Mouse (Mus musculus) R1 (cell line): ENCODE measurements around the gene Olfr521.
"Not testable (repeated sequence)": the region's sequence is repeated elsewhere in the genome, so short reads cannot be mapped to it uniquely, and the experiment has no call there.

Experiments used
- DNase-seq: peaks from one replicate; pipeline ENCODE4 v3.0.0-alpha.2; 2018; ENCODE audit warnings: low read depth, low spot score

The Olfr521 gene

GRCm38 (mm10) chr7:99763207-99763606 is at the start of gene Olfr521:
TSS of gene Olfr521 (plus strand) at chr7:99763507.
- DNase-seq, result no peak

GRCm38 (mm10) chr7:99716536-99716935 is 46.8 kb upstream of the Olfr521 start:
- no peak for DNase-seq

- no peak for DNase-seq
These were observed 33.3 kb upstream of the Olfr521 start, which contains the start of gene Olfr520 for GRCm38 (mm10) chr7:99729973-99730372. TSS of gene Olfr520 (plus strand) at chr7:99730273.

- DNase-seq, result no peak
These were observed 28.7 kb upstream of the Olfr521 start for GRCm38 (mm10) chr7:99734612-99735011.

- DNase-seq, result not testable (repeated sequence)
These were observed 27.8 kb upstream of the Olfr521 start for GRCm38 (mm10) chr7:99735491-99735890.

- peak; percentile 15 for DNase-seq
These were observed 24.0 kb upstream of the Olfr521 start for GRCm38 (mm10) chr7:99739276-99739675.

- no peak for DNase-seq
These were observed 18.1 kb downstream of the Olfr521 start for GRCm38 (mm10) chr7:99781385-99781784.

- DNase-seq, result no peak
These were observed 18.6 kb downstream of the Olfr521 start for GRCm38 (mm10) chr7:99781916-99782315.

- no peak for DNase-seq
These were observed 20.1 kb downstream of the Olfr521 start for GRCm38 (mm10) chr7:99783421-99783820.

GRCm38 (mm10) chr7:99785553-99785952 is 22.2 kb downstream of the Olfr521 start:
- no peak for DNase-seq

- DNase-seq, result no peak
These were observed 23.5 kb downstream of the Olfr521 start for GRCm38 (mm10) chr7:99786774-99787173.

- DNase-seq, result no peak
These were observed 24.6 kb downstream of the Olfr521 start for GRCm38 (mm10) chr7:99787935-99788334.

GRCm38 (mm10) chr7:99788563-99788962 is 25.3 kb downstream of the Olfr521 start:
- DNase-seq, result no peak

GRCm38 (mm10) chr7:99790816-99791215 is 27.5 kb downstream of the Olfr521 start:
- DNase-seq, result no peak

- no peak for DNase-seq
These were observed 30.8 kb downstream of the Olfr521 start for GRCm38 (mm10) chr7:99794096-99794495.

- peak; percentile 27 for DNase-seq
These were observed 32.1 kb downstream of the Olfr521 start for GRCm38 (mm10) chr7:99795192-99795981.

- no peak for DNase-seq
These were observed 33.2 kb downstream of the Olfr521 start for GRCm38 (mm10) chr7:99796471-99796870.

GRCm38 (mm10) chr7:99797261-99797660 is 34.0 kb downstream of the Olfr521 start:
- DNase-seq, result no peak

- DNase-seq, result peak; percentile 70
These were observed 34.8 kb downstream of the Olfr521 start for GRCm38 (mm10) chr7:99797911-99798647.

GRCm38 (mm10) chr7:99799118-99799517 is 35.8 kb downstream of the Olfr521 start:
- no peak for DNase-seq

GRCm38 (mm10) chr7:99803535-99803934 is 40.2 kb downstream of the Olfr521 start:
- no peak for DNase-seq

GRCm38 (mm10) chr7:99804033-99804432 is 40.7 kb downstream of the Olfr521 start:
- not testable (repeated sequence) for DNase-seq

GRCm38 (mm10) chr7:99805340-99805739 is 42.0 kb downstream of the Olfr521 start:
- DNase-seq, result no peak
